Mouse (Mus musculus): ENCODE results near the gene Traf3. TPM values are rescaled to one million over a fixed set of nuclear protein-coding genes. Genes with fewer than 3 reads are reported as not detected.

Gene Traf3
- polyA plus RNA-seq, 1 experiment from 2014 or later, result 4.4 TPM

- Histone ChIP-seq H3K27ac (replicated peaks) (no peak overlapping the region), H3K27me3 (ENCODE audit: control insufficient read depth, insufficient read depth, low read length) (no peaks in the 10 kb centered on the region), H3K9ac (ENCODE audit: low read length) (no peak overlapping the region), H3K4me3 (ENCODE audit: low read depth, low read length) (no peak overlapping the region), H3K4me2 (replicated peaks; ENCODE audit: low read depth) (no peak overlapping the region), H3K9me3 (ENCODE audit: control insufficient read depth, low read length) (no peaks in the 10 kb centered on the region), H3K4me1 (replicated peaks; ENCODE audit: control insufficient read depth, insufficient read depth) (no peaks in the 10 kb centered on the region), H3K36me3 (ENCODE audit: control insufficient read depth, insufficient read depth, low read length) (peaks cover 7% of the 10 kb centered on the region; the same call in 1 of the 2 replicates)
- 89% methylated on average over 8 of the region's 8 CpGs for WGBS
- no peak for ATAC-seq (ENCODE audit: low FRiP score, low TSS enrichment)
- TF ChIP-seq EP300 (optimal IDR thresholded peaks at IDR 0.05), result no peak
- no peak for TF ChIP-seq CTCF (IDR thresholded peaks at IDR 0.05; ENCODE audit: low read depth)
- DNase-seq (ENCODE audit: low spot score), result no peak
Measured at GRCm38 (mm10) chr12:111250116-111250515, 83.9 kb downstream of the Traf3 start.

- Histone ChIP-seq H3K36me3 (ENCODE audit: control insufficient read depth, insufficient read depth, low read length) (peaks cover 7% of the 10 kb centered on the region; the same call in 1 of the 2 replicates), H3K27ac (replicated peaks) (no peak overlapping the region), H3K4me2 (replicated peaks; ENCODE audit: low read depth) (no peak overlapping the region), H3K9ac (ENCODE audit: low read length) (no peak overlapping the region), H3K4me3 (ENCODE audit: low read depth, low read length) (no peak overlapping the region), H3K27me3 (ENCODE audit: control insufficient read depth, insufficient read depth, low read length) (no peaks in the 10 kb centered on the region), H3K4me1 (replicated peaks; ENCODE audit: control insufficient read depth, insufficient read depth) (no peaks in the 10 kb centered on the region), H3K9me3 (ENCODE audit: control insufficient read depth, low read length) (no peaks in the 10 kb centered on the region)
- WGBS, result 63% methylated on average over 9 of the region's 9 CpGs
- TF ChIP-seq EP300 (optimal IDR thresholded peaks at IDR 0.05) (no peak), CTCF (IDR thresholded peaks at IDR 0.05; ENCODE audit: low read depth) (peak; percentile 52)
- no peak for ATAC-seq (ENCODE audit: low FRiP score, low TSS enrichment)
- no peak for DNase-seq (ENCODE audit: low spot score)
Measured at GRCm38 (mm10) chr12:111251227-111251626, 85.1 kb downstream of the Traf3 start.

- DNase-seq (ENCODE audit: low spot score) (no peak), ATAC-seq (ENCODE audit: low FRiP score, low TSS enrichment) (no peak)
- H3K9me3 ChIP-seq (ENCODE audit: control insufficient read depth, low read length), result no peaks in the 10 kb centered on the region
- no peak overlapping the region for H3K9ac ChIP-seq (ENCODE audit: low read length)
- H3K4me1 ChIP-seq (replicated peaks; ENCODE audit: control insufficient read depth, insufficient read depth), result no peaks in the 10 kb centered on the region
- H3K4me3 ChIP-seq (ENCODE audit: low read depth, low read length), result no peak overlapping the region
- H3K36me3 ChIP-seq (ENCODE audit: control insufficient read depth, insufficient read depth, low read length), result peaks cover 5% of the 10 kb centered on the region; the same call in 1 of the 2 replicates
- 95% methylated on average over 16 of the region's 16 CpGs for WGBS
- TF ChIP-seq EP300 (optimal IDR thresholded peaks at IDR 0.05), result no peak
- TF ChIP-seq CTCF (IDR thresholded peaks at IDR 0.05; ENCODE audit: low read depth), result no peak
- H3K27ac ChIP-seq (replicated peaks), result no peak overlapping the region
- H3K27me3 ChIP-seq (ENCODE audit: control insufficient read depth, insufficient read depth, low read length), result no peaks in the 10 kb centered on the region
- no peak overlapping the region for H3K4me2 ChIP-seq (replicated peaks; ENCODE audit: low read depth)
Measured at GRCm38 (mm10) chr12:111263650-111264049, 97.5 kb downstream of the Traf3 start.

- Histone ChIP-seq H3K27me3 (ENCODE audit: control insufficient read depth, insufficient read depth, low read length) (no peaks in the 10 kb centered on the region), H3K9me3 (ENCODE audit: control insufficient read depth, low read length) (no peaks in the 10 kb centered on the region), H3K4me1 (replicated peaks; ENCODE audit: control insufficient read depth, insufficient read depth) (no peaks in the 10 kb centered on the region), H3K36me3 (ENCODE audit: control insufficient read depth, insufficient read depth, low read length) (peaks cover 5% of the 10 kb centered on the region; the same call in 1 of the 2 replicates), H3K27ac (replicated peaks) (no peak overlapping the region), H3K9ac (ENCODE audit: low read length) (no peak overlapping the region), H3K4me3 (ENCODE audit: low read depth, low read length) (no peak overlapping the region), H3K4me2 (replicated peaks; ENCODE audit: low read depth) (no peak overlapping the region)
- TF ChIP-seq CTCF (IDR thresholded peaks at IDR 0.05; ENCODE audit: low read depth), result no peak
- no peak for TF ChIP-seq EP300 (optimal IDR thresholded peaks at IDR 0.05)
- DNase-seq (ENCODE audit: low spot score) (no peak), ATAC-seq (ENCODE audit: low FRiP score, low TSS enrichment) (no peak)
- 71% methylated on average over 5 of the region's 5 CpGs for WGBS
Measured at GRCm38 (mm10) chr12:111265212-111265611, 99.0 kb downstream of the Traf3 start.

- DNase-seq (ENCODE audit: low spot score) (no peak), ATAC-seq (ENCODE audit: low FRiP score, low TSS enrichment) (no peak)
- Histone ChIP-seq H3K4me2 (replicated peaks; ENCODE audit: low read depth) (no peak overlapping the region), H3K9me3 (ENCODE audit: control insufficient read depth, low read length) (no peaks in the 10 kb centered on the region), H3K27me3 (ENCODE audit: control insufficient read depth, insufficient read depth, low read length) (peaks cover 9% of the 10 kb centered on the region), H3K36me3 (ENCODE audit: control insufficient read depth, insufficient read depth, low read length) (peaks cover 5% of the 10 kb centered on the region; the same call in 1 of the 2 replicates), H3K9ac (ENCODE audit: low read length) (no peak overlapping the region), H3K4me1 (replicated peaks; ENCODE audit: control insufficient read depth, insufficient read depth) (no peaks in the 10 kb centered on the region), H3K27ac (replicated peaks) (no peak overlapping the region), H3K4me3 (ENCODE audit: low read depth, low read length) (no peak overlapping the region)
- whole genome bisulfite sequencing, result 84% methylated on average over 12 of the region's 12 CpGs
- TF ChIP-seq CTCF (IDR thresholded peaks at IDR 0.05; ENCODE audit: low read depth), result no peak
- no peak for TF ChIP-seq EP300 (optimal IDR thresholded peaks at IDR 0.05)
Measured at GRCm38 (mm10) chr12:111266592-111266991, 100.4 kb downstream of the Traf3 start.

- Histone ChIP-seq H3K9ac (ENCODE audit: low read length) (no peak overlapping the region), H3K36me3 (ENCODE audit: control insufficient read depth, insufficient read depth, low read length) (peaks cover 5% of the 10 kb centered on the region; the same call in 1 of the 2 replicates), H3K4me3 (ENCODE audit: low read depth, low read length) (no peak overlapping the region), H3K27ac (replicated peaks) (no peak overlapping the region), H3K4me1 (replicated peaks; ENCODE audit: control insufficient read depth, insufficient read depth) (no peaks in the 10 kb centered on the region), H3K9me3 (ENCODE audit: control insufficient read depth, low read length) (no peaks in the 10 kb centered on the region), H3K4me2 (replicated peaks; ENCODE audit: low read depth) (no peak overlapping the region), H3K27me3 (ENCODE audit: control insufficient read depth, insufficient read depth, low read length) (peaks cover 13% of the 10 kb centered on the region)
- DNase-seq (ENCODE audit: low spot score), result no peak
- 51% methylated on average over 4 of the region's 4 CpGs for WGBS
- ATAC-seq (ENCODE audit: low FRiP score, low TSS enrichment), result 0 out of 2 replicates have a peak, but pooled peaks have one; percentile 11
- no peak for TF ChIP-seq EP300 (optimal IDR thresholded peaks at IDR 0.05)
- TF ChIP-seq CTCF (IDR thresholded peaks at IDR 0.05; ENCODE audit: low read depth), result no peak
Measured at GRCm38 (mm10) chr12:111267673-111268325, 101.6 kb downstream of the Traf3 start.

All from stomach, postnatal 0 days (tissue).